Mouse (Mus musculus) lung, postnatal 14 days (tissue): ENCODE measurements around the gene Bmp7.

Source experiments
- DNase-seq: peaks from one replicate; pipeline ENCODE4 v3.0.0; 2021

The Bmp7 gene

GRCm38 (mm10) chr2:172940003-172940798 is at the start of gene Bmp7:
Gene Bmp7 (minus strand): TSS chr2:172940321.
- DNase-seq = peak; percentile 53

GRCm38 (mm10) chr2:172982776-172983561 is 42.8 kb upstream of the Bmp7 start:
- no peak for DNase-seq

GRCm38 (mm10) chr2:172979666-172980345 is 39.7 kb upstream of the Bmp7 start:
- no peak for DNase-seq

GRCm38 (mm10) chr2:172978131-172978633 is 38.1 kb upstream of the Bmp7 start:
- DNase-seq = no peak

GRCm38 (mm10) chr2:172977409-172978130 is 37.4 kb upstream of the Bmp7 start, which contains the start of gene Spo11:
Gene Spo11 (plus strand): TSS chr2:172977700.
- no peak for DNase-seq

- no peak for DNase-seq
Measured at GRCm38 (mm10) chr2:172976661-172977238, 36.6 kb upstream of the Bmp7 start.

- DNase-seq = no peak
Measured at GRCm38 (mm10) chr2:172975159-172975558, 35.0 kb upstream of the Bmp7 start.

- no peak for DNase-seq
Measured at GRCm38 (mm10) chr2:172974701-172975100, 34.6 kb upstream of the Bmp7 start.

GRCm38 (mm10) chr2:172973806-172974565 is 33.9 kb upstream of the Bmp7 start:
- no peak for DNase-seq

GRCm38 (mm10) chr2:172971865-172972264 is 31.7 kb upstream of the Bmp7 start:
- DNase-seq = no peak

- DNase-seq = no peak
Measured at GRCm38 (mm10) chr2:172966480-172966879, 26.4 kb upstream of the Bmp7 start.

- DNase-seq = no peak
Measured at GRCm38 (mm10) chr2:172965249-172965648, 25.1 kb upstream of the Bmp7 start.

GRCm38 (mm10) chr2:172961211-172961610 is 21.1 kb upstream of the Bmp7 start:
- no peak for DNase-seq

GRCm38 (mm10) chr2:172960350-172960749 is 20.2 kb upstream of the Bmp7 start:
- no peak for DNase-seq

- DNase-seq = no peak
Measured at GRCm38 (mm10) chr2:172959006-172959768, 19.1 kb upstream of the Bmp7 start.

- no peak for DNase-seq
Measured at GRCm38 (mm10) chr2:172958579-172958978, 18.5 kb upstream of the Bmp7 start.

- DNase-seq = no peak
Measured at GRCm38 (mm10) chr2:172951976-172952375, 11.9 kb upstream of the Bmp7 start.

- DNase-seq = no peak
Measured at GRCm38 (mm10) chr2:172950722-172951121, 10.6 kb upstream of the Bmp7 start.

GRCm38 (mm10) chr2:172950119-172950676 is 10.1 kb upstream of the Bmp7 start:
- DNase-seq = no peak

- DNase-seq = no peak
Measured at GRCm38 (mm10) chr2:172949051-172949450, 8.9 kb upstream of the Bmp7 start.
